Mouse (Mus musculus): ENCODE results near the gene Ropn1. TPM values are rescaled to one million over a fixed set of nuclear protein-coding genes. Genes with fewer than 3 reads are reported as not detected.
"Not testable (repeated sequence)": the region's sequence is repeated elsewhere in the genome, so short reads cannot be mapped to it uniquely, and the experiment has no call there.

Gene Ropn1
- polyA plus RNA-seq, 1 experiment from 2014 or later = not detected

DNA sequence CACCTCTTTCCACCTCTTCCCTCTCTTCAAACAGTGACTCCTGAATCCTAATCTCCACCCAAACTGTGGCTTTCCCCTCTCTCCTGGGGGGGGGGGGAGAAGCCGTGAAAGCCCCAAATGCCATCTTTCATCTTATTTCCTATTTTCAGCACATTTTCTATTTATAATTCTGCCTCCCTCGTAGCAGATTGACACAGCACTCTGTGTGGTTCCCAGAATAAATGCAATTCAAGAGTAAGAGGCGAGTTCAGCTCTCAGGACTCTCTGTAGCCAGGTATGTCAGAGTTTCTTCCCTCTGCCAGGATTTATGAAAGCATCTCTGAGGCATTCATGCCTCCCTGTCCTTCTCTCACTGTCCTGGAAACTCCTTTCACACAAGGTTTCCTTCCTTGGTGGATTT, 14.2 kb upstream of the Ropn1 start:
- WGBS = 76% methylated on average over 3 of the region's 3 CpGs
- ATAC-seq (ENCODE audit: low FRiP score) = no peak
- DNase-seq (ENCODE audit: low spot score) = no peak

DNA sequence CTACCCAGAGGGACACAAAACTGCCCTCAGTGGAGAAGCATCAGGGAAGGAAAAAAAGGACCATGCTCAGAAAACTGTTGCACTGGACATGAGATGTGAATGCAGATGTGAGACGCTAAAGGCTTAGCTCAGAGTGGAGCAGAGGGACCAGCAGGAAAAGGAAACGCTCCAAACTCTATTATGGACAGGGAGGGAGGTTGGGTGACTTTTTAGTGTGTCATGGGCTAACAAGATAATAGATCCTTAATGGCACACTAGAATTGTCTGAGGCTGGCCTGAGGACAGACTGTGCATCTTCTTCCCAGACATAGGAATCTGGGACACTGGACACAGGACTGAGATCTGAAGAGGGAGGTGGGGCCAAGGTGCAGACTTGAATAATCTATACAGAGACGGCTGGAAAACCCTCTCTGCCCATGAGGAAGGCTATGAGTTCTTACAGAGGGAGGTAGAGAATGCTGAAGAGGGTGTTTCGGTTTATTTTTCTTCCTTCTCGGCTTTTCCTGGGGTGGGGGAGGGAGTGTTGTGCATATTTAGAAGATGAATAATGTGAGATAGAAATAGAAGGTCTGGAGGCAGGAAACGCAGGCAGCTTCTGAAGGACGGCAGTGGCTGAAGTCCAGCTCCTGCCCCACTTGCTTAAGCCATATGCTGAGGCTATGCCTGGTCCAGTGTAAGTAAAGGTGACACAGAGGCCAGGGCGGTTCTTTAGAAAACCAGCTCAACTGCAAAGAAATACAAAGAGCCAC, 6.0 kb upstream of the Ropn1 start:
- no peak for ATAC-seq (ENCODE audit: low FRiP score)
- Histone ChIP-seq H3K4me1 (replicated peaks; ENCODE audit: control insufficient read depth, insufficient read depth, low read length) (no peaks in the 10 kb centered on the region), H3K9me3 (ENCODE audit: control insufficient read depth, low read length) (no peaks in the 10 kb centered on the region), H3K4me2 (replicated peaks; ENCODE audit: low read depth, low read length) (no peak overlapping the region), H3K27ac (ENCODE audit: low read depth, low read length) (no peak overlapping the region), H3K36me3 (ENCODE audit: control insufficient read depth, insufficient read depth, low read length) (no peaks in the 10 kb centered on the region), H3K9ac (ENCODE audit: low read depth, low read length) (no peak overlapping the region), H3K27me3 (ENCODE audit: control insufficient read depth, insufficient read depth, low read length) (no peaks in the 10 kb centered on the region), H3K4me3 (ENCODE audit: low read depth, low read length) (no peak overlapping the region)
- WGBS = 78% methylated on average over 8 of the region's 8 CpGs
- no peak for DNase-seq (ENCODE audit: low spot score)

More for the DNA sequence above, 14.2 kb upstream of the Ropn1 start:
- Histone ChIP-seq H3K27ac (ENCODE audit: low read depth, low read length) (no peak overlapping the region), H3K27me3 (ENCODE audit: control insufficient read depth, insufficient read depth, low read length) (no peaks in the 10 kb centered on the region), H3K4me3 (ENCODE audit: low read depth, low read length) (no peak overlapping the region), H3K36me3 (ENCODE audit: control insufficient read depth, insufficient read depth, low read length) (no peaks in the 10 kb centered on the region), H3K9ac (ENCODE audit: low read depth, low read length) (no peak overlapping the region), H3K9me3 (ENCODE audit: control insufficient read depth, low read length) (no peaks in the 10 kb centered on the region), H3K4me2 (replicated peaks; ENCODE audit: low read depth, low read length) (no peak overlapping the region), H3K4me1 (replicated peaks; ENCODE audit: control insufficient read depth, insufficient read depth, low read length) (no peaks in the 10 kb centered on the region)

DNA sequence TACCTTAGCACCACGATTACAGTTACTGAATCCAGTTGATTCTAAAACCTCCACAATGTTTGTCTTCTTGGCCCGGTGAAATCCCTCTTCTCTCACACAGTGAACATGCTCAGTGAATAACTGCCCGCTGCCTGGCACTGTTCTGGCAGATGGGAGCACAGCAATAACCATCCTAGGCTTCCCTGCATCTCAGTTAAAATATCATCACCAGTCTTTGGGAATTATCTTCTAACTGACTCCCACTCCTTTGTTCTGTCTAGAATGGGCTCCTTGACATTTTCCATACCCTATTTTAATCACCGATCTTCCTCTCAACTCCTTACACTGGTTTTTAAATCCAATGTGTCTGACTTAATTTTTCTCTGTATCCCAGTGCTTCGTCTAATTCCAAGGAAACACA, 3.3 kb downstream of the Ropn1 start:
- Histone ChIP-seq H3K4me3 (ENCODE audit: low read depth, low read length) (no peak overlapping the region), H3K9me3 (ENCODE audit: control insufficient read depth, low read length) (no peaks in the 10 kb centered on the region), H3K4me1 (replicated peaks; ENCODE audit: control insufficient read depth, insufficient read depth, low read length) (no peaks in the 10 kb centered on the region), H3K9ac (ENCODE audit: low read depth, low read length) (no peak overlapping the region), H3K27ac (ENCODE audit: low read depth, low read length) (no peak overlapping the region), H3K4me2 (replicated peaks; ENCODE audit: low read depth, low read length) (no peak overlapping the region), H3K36me3 (ENCODE audit: control insufficient read depth, insufficient read depth, low read length) (no peaks in the 10 kb centered on the region), H3K27me3 (ENCODE audit: control insufficient read depth, insufficient read depth, low read length) (no peaks in the 10 kb centered on the region)
- no peak for DNase-seq (ENCODE audit: low spot score)
- no peak for ATAC-seq (ENCODE audit: low FRiP score)
- 90% methylated on average over 5 of the region's 5 CpGs for WGBS

DNA sequence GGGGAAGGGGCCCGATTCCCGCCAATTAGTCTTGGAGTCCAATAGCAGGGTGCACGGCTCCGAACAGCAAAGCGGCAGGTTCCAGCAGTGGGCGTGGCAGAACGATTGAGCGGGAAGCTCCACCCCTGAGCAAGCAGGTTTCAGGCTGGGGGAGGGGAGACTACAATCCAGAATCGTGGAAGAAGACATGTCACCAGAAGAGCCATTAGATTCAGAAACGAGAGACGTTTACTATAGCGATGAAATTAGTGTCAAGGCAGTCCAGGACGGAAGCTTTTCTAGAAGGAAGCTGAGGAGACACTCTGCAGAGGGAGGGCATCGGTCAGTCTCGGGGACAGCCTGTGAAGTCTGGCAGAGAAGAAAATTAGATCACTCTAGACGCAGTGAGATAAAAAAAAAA, 7.8 kb downstream of the Ropn1 start:
- not testable (repeated sequence) for H3K9ac ChIP-seq (ENCODE audit: low read depth, low read length); ATAC-seq (ENCODE audit: low FRiP score); H3K9me3 ChIP-seq (ENCODE audit: control insufficient read depth, low read length); H3K36me3 ChIP-seq (ENCODE audit: control insufficient read depth, insufficient read depth, low read length); H3K27me3 ChIP-seq (ENCODE audit: control insufficient read depth, insufficient read depth, low read length); H3K27ac ChIP-seq (ENCODE audit: low read depth, low read length); H3K4me1 ChIP-seq (replicated peaks; ENCODE audit: control insufficient read depth, insufficient read depth, low read length)
- Histone ChIP-seq H3K4me2 (replicated peaks; ENCODE audit: low read depth, low read length) (peak overlapping the region; percentile 42), H3K4me3 (ENCODE audit: low read depth, low read length) (peak overlapping the region; percentile 24)
- WGBS = 3% methylated on average over 16 of the region's 16 CpGs
- peak; percentile 38 for DNase-seq (ENCODE audit: low spot score)

DNA sequence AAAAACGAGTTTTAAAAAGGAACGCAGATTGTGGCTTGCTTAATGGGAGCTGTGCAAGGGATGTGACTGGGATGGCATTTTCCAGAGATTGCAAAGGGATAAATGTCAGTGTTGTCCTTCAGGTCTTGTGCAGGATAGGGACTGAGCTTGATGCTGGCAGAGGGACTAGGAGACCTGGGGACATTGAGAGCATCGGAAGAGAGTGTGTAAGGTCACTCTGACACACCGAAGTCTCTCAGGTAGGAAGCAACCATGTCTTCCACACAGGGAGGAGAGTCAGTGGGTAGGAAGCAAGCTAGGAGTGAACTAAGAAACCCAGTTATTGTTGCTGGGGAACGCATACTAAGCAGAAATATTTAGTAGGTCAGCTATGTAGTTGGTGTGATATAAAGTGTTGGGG, 8.3 kb downstream of the Ropn1 start:
- H3K4me3 ChIP-seq (ENCODE audit: low read depth, low read length) = peak overlapping the region; percentile 24
- no peak overlapping the region for H3K27ac ChIP-seq (ENCODE audit: low read depth, low read length)
- H3K36me3 ChIP-seq (ENCODE audit: control insufficient read depth, insufficient read depth, low read length) = no peaks in the 10 kb centered on the region
- H3K4me1 ChIP-seq (replicated peaks; ENCODE audit: control insufficient read depth, insufficient read depth, low read length) = no peaks in the 10 kb centered on the region
- whole genome bisulfite sequencing = 33% methylated on average over 5 of the region's 5 CpGs
- no peaks in the 10 kb centered on the region for H3K27me3 ChIP-seq (ENCODE audit: control insufficient read depth, insufficient read depth, low read length)
- peak overlapping the region; percentile 42 for H3K4me2 ChIP-seq (replicated peaks; ENCODE audit: low read depth, low read length)
- H3K9me3 ChIP-seq (ENCODE audit: control insufficient read depth, low read length) = no peaks in the 10 kb centered on the region
- H3K9ac ChIP-seq (ENCODE audit: low read depth, low read length) = no peak overlapping the region
- no peak for ATAC-seq (ENCODE audit: low FRiP score)
- DNase-seq (ENCODE audit: low spot score) = peak; percentile 12

DNA sequence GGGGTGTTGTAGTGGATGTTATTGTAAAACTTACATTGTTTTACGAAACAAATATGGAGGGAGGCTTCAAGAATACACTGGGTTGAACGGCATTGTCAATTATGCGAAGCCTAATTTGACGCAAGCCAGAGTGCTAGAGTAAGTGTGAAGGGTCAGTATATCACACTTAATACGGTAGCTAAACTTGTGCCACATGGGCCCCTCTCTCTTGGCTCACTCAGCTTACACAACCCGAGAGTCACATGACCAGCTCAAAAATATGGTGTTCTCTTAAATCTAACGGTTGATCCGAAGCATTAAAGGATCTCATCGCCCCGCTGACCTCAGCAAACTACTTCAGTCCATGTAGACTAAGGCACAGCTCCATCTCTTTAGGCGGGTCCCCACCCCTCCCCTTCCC, 8.7 kb downstream of the Ropn1 start:
- Histone ChIP-seq H3K9me3 (ENCODE audit: control insufficient read depth, low read length) (no peaks in the 10 kb centered on the region), H3K27ac (ENCODE audit: low read depth, low read length) (no peak overlapping the region), H3K4me1 (replicated peaks; ENCODE audit: control insufficient read depth, insufficient read depth, low read length) (no peaks in the 10 kb centered on the region), H3K4me3 (ENCODE audit: low read depth, low read length) (no peak overlapping the region), H3K4me2 (replicated peaks; ENCODE audit: low read depth, low read length) (0 out of 2 replicates have a peak overlapping the region, but pooled peaks have one; percentile 18), H3K36me3 (ENCODE audit: control insufficient read depth, insufficient read depth, low read length) (no peaks in the 10 kb centered on the region), H3K9ac (ENCODE audit: low read depth, low read length) (no peak overlapping the region), H3K27me3 (ENCODE audit: control insufficient read depth, insufficient read depth, low read length) (no peaks in the 10 kb centered on the region)
- WGBS = 48% methylated on average over 11 of the region's 11 CpGs
- ATAC-seq (ENCODE audit: low FRiP score) = no peak
- DNase-seq (ENCODE audit: low spot score) = peak; percentile 28

DNA sequence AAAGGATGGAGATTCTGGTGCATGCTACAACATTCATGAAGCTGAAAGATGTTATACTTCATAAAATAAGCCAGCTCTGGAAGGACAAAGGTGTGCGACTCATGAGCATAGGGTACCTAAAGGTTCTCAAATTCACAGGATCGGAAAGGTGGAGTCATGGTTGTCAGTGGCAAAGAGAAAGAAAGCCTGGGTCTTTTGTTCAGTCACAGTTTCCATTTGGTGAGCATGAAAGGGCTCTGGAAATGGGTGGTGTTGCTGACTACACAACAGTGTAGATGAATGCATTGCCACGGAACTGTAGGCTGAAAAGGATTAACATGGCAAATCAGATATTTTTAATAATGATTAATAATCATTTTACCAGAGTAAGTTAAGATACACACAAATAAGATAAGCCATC, 14.8 kb downstream of the Ropn1 start:
- Histone ChIP-seq H3K9me3 (ENCODE audit: control insufficient read depth, low read length) (no peaks in the 10 kb centered on the region), H3K9ac (ENCODE audit: low read depth, low read length) (no peak overlapping the region), H3K4me3 (ENCODE audit: low read depth, low read length) (no peak overlapping the region), H3K27me3 (ENCODE audit: control insufficient read depth, insufficient read depth, low read length) (no peaks in the 10 kb centered on the region), H3K4me2 (replicated peaks; ENCODE audit: low read depth, low read length) (no peak overlapping the region), H3K4me1 (replicated peaks; ENCODE audit: control insufficient read depth, insufficient read depth, low read length) (no peaks in the 10 kb centered on the region), H3K36me3 (ENCODE audit: control insufficient read depth, insufficient read depth, low read length) (no peaks in the 10 kb centered on the region), H3K27ac (ENCODE audit: low read depth, low read length) (no peak overlapping the region)
- ATAC-seq (ENCODE audit: low FRiP score) (no peak), DNase-seq (ENCODE audit: low spot score) (no peak)
- 74% methylated on average over 3 of the region's 3 CpGs for WGBS

DNA sequence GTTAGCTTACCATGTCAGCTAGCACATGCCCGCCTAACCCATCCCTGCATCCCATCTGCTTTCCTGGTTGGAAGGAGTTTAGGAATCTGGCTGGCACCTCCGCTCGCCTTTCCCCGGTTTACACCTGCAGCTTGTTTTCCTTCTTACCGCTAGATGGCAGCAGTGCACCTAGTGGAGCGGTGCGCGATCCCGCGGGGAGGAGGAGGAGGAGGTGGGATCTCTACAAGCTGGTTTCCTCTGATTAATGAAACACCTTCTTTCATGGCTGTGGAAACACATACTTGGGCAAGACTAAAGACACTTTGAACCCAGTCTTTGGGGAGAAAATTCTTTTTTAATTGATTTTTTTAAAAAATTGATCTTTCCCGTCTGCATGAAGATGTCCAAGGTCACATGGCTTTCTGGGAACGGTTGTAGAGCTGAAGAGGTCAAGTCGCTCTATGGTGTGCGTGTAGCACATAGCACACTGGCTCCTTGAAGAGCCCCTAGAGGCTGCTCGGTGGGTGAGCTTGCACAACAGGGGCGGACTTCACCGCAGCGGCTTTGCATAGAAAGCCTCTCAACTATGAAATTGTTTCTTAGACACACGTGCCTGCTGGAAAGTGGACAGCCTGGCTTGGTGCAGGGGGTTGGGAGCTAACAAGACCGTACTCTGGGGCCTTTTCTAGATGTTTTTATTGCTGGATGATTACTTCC, 17.5 kb downstream of the Ropn1 start:
- H3K4me1 ChIP-seq (replicated peaks; ENCODE audit: control insufficient read depth, insufficient read depth, low read length) = no peaks in the 10 kb centered on the region
- no peak overlapping the region for H3K9ac ChIP-seq (ENCODE audit: low read depth, low read length)
- no peak overlapping the region for H3K27ac ChIP-seq (ENCODE audit: low read depth, low read length)
- peak overlapping the region; percentile 26 for H3K4me2 ChIP-seq (replicated peaks; ENCODE audit: low read depth, low read length)
- peak; percentile 68 for ATAC-seq (ENCODE audit: low FRiP score)
- DNase-seq (ENCODE audit: low spot score) = peak; percentile 85
- WGBS = 5% methylated on average over 20 of the region's 20 CpGs
- no peaks in the 10 kb centered on the region for H3K27me3 ChIP-seq (ENCODE audit: control insufficient read depth, insufficient read depth, low read length)
- no peaks in the 10 kb centered on the region for H3K9me3 ChIP-seq (ENCODE audit: control insufficient read depth, low read length)
- no peak overlapping the region for H3K4me3 ChIP-seq (ENCODE audit: low read depth, low read length)
- H3K36me3 ChIP-seq (ENCODE audit: control insufficient read depth, insufficient read depth, low read length) = no peaks in the 10 kb centered on the region

DNA sequence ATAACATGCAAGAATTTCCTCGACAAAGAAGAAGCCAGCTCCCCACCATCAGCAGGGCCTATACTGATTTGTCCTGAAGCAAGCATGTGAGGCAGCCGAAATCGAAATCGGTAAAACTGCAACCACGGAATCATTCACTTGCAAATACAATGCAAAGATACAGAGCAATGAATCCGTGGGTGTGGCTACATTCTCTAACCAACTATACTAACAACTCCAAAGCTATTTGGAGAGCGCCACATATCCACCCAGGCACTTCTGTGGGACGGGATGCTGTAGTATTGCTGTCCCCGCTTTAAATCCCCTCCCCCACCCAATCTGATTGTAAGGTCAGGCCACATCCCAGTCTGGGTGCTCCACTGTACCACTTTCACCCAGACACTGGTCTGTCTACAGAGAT, 18.6 kb downstream of the Ropn1 start:
- Histone ChIP-seq H3K4me1 (replicated peaks; ENCODE audit: control insufficient read depth, insufficient read depth, low read length) (no peaks in the 10 kb centered on the region), H3K27me3 (ENCODE audit: control insufficient read depth, insufficient read depth, low read length) (no peaks in the 10 kb centered on the region), H3K4me2 (replicated peaks; ENCODE audit: low read depth, low read length) (no peak overlapping the region), H3K36me3 (ENCODE audit: control insufficient read depth, insufficient read depth, low read length) (no peaks in the 10 kb centered on the region), H3K4me3 (ENCODE audit: low read depth, low read length) (no peak overlapping the region), H3K27ac (ENCODE audit: low read depth, low read length) (no peak overlapping the region), H3K9ac (ENCODE audit: low read depth, low read length) (no peak overlapping the region), H3K9me3 (ENCODE audit: control insufficient read depth, low read length) (no peaks in the 10 kb centered on the region)
- ATAC-seq (ENCODE audit: low FRiP score) (no peak), DNase-seq (ENCODE audit: low spot score) (no peak)
- 66% methylated on average over 9 of the region's 9 CpGs for WGBS

Data from hindbrain, embryonic 11.5 days (tissue).